Mouse (Mus musculus) small intestine, adult 2 months (tissue): ENCODE measurements around the gene Hist1h2ah. TPM values are rescaled to one million over a fixed set of nuclear protein-coding genes. Genes with fewer than 3 reads are reported as not detected.

ENCODE experiments used
- H3K27ac ChIP-seq: fragments of 200-500 bp; 2 replicates; pipeline ENCODE4 v1.5.1; 2012; ENCODE audit warnings: low read depth, low read length, control low read depth, inconsistent platforms; ENCODE audit not compliant: insufficient read depth
- H3K27me3 ChIP-seq: fragments of 200-500 bp; 2 replicates; pipeline ENCODE4 v1.6.1; 2012; ENCODE audit warnings: mild to moderate bottlenecking, moderate library complexity, low read length, inconsistent platforms; ENCODE audit not compliant: control insufficient read depth, insufficient read depth
- H3K36me3 ChIP-seq: fragments of 200-500 bp; 2 replicates; pipeline ENCODE4 v1.6.1; 2012; ENCODE audit warnings: mild to moderate bottlenecking, low read length, control low read depth, inconsistent platforms; ENCODE audit not compliant: control insufficient read depth, insufficient read depth
- H3K4me1 ChIP-seq: fragments of 200-500 bp; 2 replicates; pipeline ENCODE4 v1.6.1; 2012; ENCODE audit warnings: low read length, inconsistent platforms, mixed read lengths; ENCODE audit not compliant: control insufficient read depth, insufficient read depth, insufficient read length
- H3K4me3 ChIP-seq: fragments of 200-500 bp; 2 replicates; pipeline ENCODE4 v1.5.1; 2012; ENCODE audit warnings: low read depth, mild to moderate bottlenecking, control low read depth, inconsistent platforms, low read length, moderate library complexity
- CTCF ChIP-seq: fragments of 200-500 bp; IDR thresholded peaks from 2 replicates; pipeline ENCODE4 v1.5.1; 2012; ENCODE audit warnings: low read depth, mild to moderate bottlenecking, control low read depth, inconsistent platforms, low read length, moderate library complexity, mixed read lengths; ENCODE audit not compliant: insufficient replicate concordance, insufficient read length; ENCODE audit errors: extremely low read depth
- POLR2A ChIP-seq: fragments of 200-500 bp; IDR thresholded peaks from 2 replicates; pipeline ENCODE4 v1.6.1; 2012; ENCODE audit warnings: low read depth, mild to moderate bottlenecking, control low read depth, inconsistent platforms, low read length, moderate library complexity
- WGBS: fragments of 180-500 bp; shearing (Covaris S2); methylation state at CpG from one replicate; pipeline ENCODE4 v1.1.7; 2018; 5-methylcytosine and 5-hydroxymethylcytosine counted together
- polyA plus RNA-seq: library from polyadenylated mRNA; depleted of rRNA; stranded (reverse); fragments of >200 nt; gene quantifications from 2 replicates; pipeline ENCODE4 v1.2.3, GENCODE M21; 2012

The Hist1h2ah gene
- polyA plus RNA-seq, 1 experiment: 238 TPM

GRCm38 (mm10) chr13:22026058-22027031, 9.0 kb downstream of the Hist1h2ah start:
- no peak overlapping the region; the same call in 1 of the 2 replicates for H3K27ac ChIP-seq
- 2% methylated on average over 35 of the region's 35 CpGs for whole genome bisulfite sequencing
- 0 out of 2 replicates have a peak, but pooled peaks cover 3% of the 10 kb centered on the region for H3K4me1 ChIP-seq
- H3K4me3 ChIP-seq: peak overlapping the region; percentile 77
- no peaks in the 10 kb centered on the region for H3K36me3 ChIP-seq
- TF ChIP-seq CTCF (no peak), POLR2A (no peak)
- H3K27me3 ChIP-seq: no peaks in the 10 kb centered on the region; the same call in 1 of the 2 replicates

DNA sequence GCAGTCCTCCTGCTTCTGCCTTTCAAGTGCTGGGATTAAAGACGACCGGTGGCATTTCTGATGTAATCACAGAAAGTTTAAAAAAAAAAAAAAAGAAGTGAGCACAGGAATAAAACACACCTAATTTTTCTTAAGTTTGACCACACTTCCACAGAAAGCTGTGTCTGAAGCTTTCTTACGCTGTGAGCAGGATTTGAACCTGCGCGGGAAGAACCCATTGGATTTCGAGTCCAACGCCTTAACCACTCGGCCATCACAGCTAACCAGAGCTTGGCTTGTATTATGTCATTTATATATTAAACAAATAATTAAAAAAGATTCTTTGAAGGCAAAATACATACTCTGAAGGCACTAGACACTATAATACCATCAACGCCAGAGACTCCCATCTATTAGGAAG, 13.1 kb downstream of the Hist1h2ah start:
- Histone ChIP-seq H3K36me3 (no peaks in the 10 kb centered on the region), H3K27ac (no peak overlapping the region), H3K4me3 (peak overlapping the region; percentile 58), H3K4me1 (0 out of 2 replicates have a peak, but pooled peaks cover 3% of the 10 kb centered on the region), H3K27me3 (no peaks in the 10 kb centered on the region; the same call in 1 of the 2 replicates)
- WGBS: 2% methylated on average over 9 of the region's 9 CpGs
- TF ChIP-seq POLR2A (no peak), CTCF (no peak)

DNA sequence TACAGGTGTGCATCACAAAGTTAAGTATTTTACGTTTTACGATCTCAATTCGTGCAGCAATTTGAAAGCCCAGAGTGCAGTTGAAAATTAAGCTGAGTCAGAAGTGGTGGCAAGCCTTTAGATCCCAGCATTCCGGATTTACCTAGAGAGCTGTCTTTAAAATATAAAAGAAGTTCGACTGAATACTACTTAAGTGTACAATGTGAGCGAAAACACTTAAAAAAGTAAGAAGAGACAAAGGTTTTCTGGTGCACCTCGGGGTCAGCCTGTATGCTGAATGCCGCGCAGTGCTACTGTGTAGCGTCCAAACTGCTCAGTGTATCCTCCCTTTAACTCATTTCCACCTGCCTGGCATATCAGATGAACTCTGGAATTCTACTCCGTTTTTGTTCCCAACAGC, 13.8 kb downstream of the Hist1h2ah start:
- no peaks in the 10 kb centered on the region for H3K36me3 ChIP-seq
- 0 out of 2 replicates have a peak, but pooled peaks cover 3% of the 10 kb centered on the region for H3K4me1 ChIP-seq
- 2% methylated on average over 11 of the region's 11 CpGs for WGBS
- peak overlapping the region; percentile 58 for H3K4me3 ChIP-seq
- H3K27ac ChIP-seq: peak overlapping the region; percentile 4; the same call in 1 of the 2 replicates
- no peaks in the 10 kb centered on the region; the same call in 1 of the 2 replicates for H3K27me3 ChIP-seq
- TF ChIP-seq POLR2A: no peak
- TF ChIP-seq CTCF: no peak

- H3K4me1 ChIP-seq: 0 out of 2 replicates have a peak, but pooled peaks cover 2% of the 10 kb centered on the region
- TF ChIP-seq CTCF (no peak), POLR2A (no peak)
- no peaks in the 10 kb centered on the region for H3K27me3 ChIP-seq
- WGBS: 1% methylated on average over 8 of the region's 8 CpGs
- H3K27ac ChIP-seq: no peak overlapping the region
- H3K36me3 ChIP-seq: no peaks in the 10 kb centered on the region
- H3K4me3 ChIP-seq: peak overlapping the region; percentile 57; the same call in 1 of the 2 replicates
Measured at GRCm38 (mm10) chr13:22020901-22021339, 14.4 kb downstream of the Hist1h2ah start.

GRCm38 (mm10) chr13:22019934-22020835, 15.2 kb downstream of the Hist1h2ah start:
- no peak for TF ChIP-seq POLR2A
- TF ChIP-seq CTCF: no peak
- H3K27me3 ChIP-seq: peaks cover 2% of the 10 kb centered on the region; the same call in 1 of the 2 replicates

GRCm38 (mm10) chr13:22015479-22016450, 19.6 kb downstream of the Hist1h2ah start:
- no peak overlapping the region for H3K27ac ChIP-seq
- 16% methylated on average over 27 of the region's 27 CpGs for WGBS
- H3K27me3 ChIP-seq: peaks cover 31% of the 10 kb centered on the region
- H3K36me3 ChIP-seq: no peaks in the 10 kb centered on the region
- H3K4me3 ChIP-seq: no peak overlapping the region
- no peak for TF ChIP-seq POLR2A
- no peak for TF ChIP-seq CTCF
- 0 out of 2 replicates have a peak, but pooled peaks cover 4% of the 10 kb centered on the region for H3K4me1 ChIP-seq

More at GRCm38 (mm10) chr13:22019934-22020835, 15.2 kb downstream of the Hist1h2ah start:
- WGBS: 2% methylated on average over 44 of the region's 44 CpGs
- Histone ChIP-seq H3K4me1 (no peaks in the 10 kb centered on the region), H3K36me3 (no peaks in the 10 kb centered on the region), H3K4me3 (peak overlapping the region; percentile 57), H3K27ac (no peak overlapping the region)
